Mouse (Mus musculus) cortical plate, adult 2 months (tissue): ENCODE results near the gene Dll4.

Source experiments
- CTCF ChIP-seq: fragments of 200-500 bp; IDR thresholded peaks from 2 replicates; pipeline ENCODE4 v1.5.1; 2011; ENCODE audit warnings: mild to moderate bottlenecking, control low read depth, low read length; ENCODE audit not compliant: insufficient read depth; ENCODE audit errors: extremely low read depth
- POLR2A ChIP-seq: fragments of 200-500 bp; IDR thresholded peaks from 2 replicates; pipeline ENCODE4 v1.6.1; 2011; ENCODE audit warnings: mild to moderate bottlenecking, low read length, control low read depth; ENCODE audit not compliant: insufficient read depth; ENCODE audit errors: extremely low read depth

DNA sequence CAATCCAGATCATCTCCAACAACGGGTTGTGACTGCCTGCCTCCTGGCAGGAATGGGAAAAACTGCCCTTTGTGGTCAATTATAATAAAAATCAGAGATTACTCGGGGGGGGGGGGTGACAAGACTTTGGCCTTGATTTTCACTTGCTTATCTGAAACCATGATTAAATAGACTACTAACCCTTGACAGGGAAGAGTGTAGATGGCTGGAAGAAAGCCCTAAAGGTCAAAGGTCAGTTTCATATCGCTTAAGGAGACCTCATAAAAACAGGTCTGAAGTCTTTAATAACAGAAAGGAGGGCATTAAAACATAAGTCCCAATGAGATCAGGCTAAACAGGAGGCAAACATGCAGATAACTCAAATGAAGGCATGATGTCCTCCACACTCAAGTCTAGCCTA lies 41.8 kb downstream of the Dll4 start:
- TF ChIP-seq CTCF (no peak), POLR2A (no peak)
